Mouse (Mus musculus): Measurements from ENCODE around the gene Mettl14. TPM values are rescaled to one million over a fixed set of nuclear protein-coding genes. Genes with fewer than 3 reads are reported as not detected.
"Not testable (repeated sequence)": the region's sequence is repeated elsewhere in the genome, so short reads cannot be mapped to it uniquely, and the experiment has no call there.

The Mettl14 gene
- total RNA-seq (2021): 1 to 10 TPM; 5.7 to 8.3 TPM
- long read RNA-seq, experiment 1, partial matches to known transcripts: 0 of 15 reads
- long read RNA-seq, experiment 1, other reads (novel, unspliced or antisense): 14 of 15 reads
- long read RNA-seq, experiment 2, partial matches to known transcripts: 1 of 9 reads
- long read RNA-seq, experiment 2, other reads (novel, unspliced or antisense): 7 of 9 reads

DNA sequence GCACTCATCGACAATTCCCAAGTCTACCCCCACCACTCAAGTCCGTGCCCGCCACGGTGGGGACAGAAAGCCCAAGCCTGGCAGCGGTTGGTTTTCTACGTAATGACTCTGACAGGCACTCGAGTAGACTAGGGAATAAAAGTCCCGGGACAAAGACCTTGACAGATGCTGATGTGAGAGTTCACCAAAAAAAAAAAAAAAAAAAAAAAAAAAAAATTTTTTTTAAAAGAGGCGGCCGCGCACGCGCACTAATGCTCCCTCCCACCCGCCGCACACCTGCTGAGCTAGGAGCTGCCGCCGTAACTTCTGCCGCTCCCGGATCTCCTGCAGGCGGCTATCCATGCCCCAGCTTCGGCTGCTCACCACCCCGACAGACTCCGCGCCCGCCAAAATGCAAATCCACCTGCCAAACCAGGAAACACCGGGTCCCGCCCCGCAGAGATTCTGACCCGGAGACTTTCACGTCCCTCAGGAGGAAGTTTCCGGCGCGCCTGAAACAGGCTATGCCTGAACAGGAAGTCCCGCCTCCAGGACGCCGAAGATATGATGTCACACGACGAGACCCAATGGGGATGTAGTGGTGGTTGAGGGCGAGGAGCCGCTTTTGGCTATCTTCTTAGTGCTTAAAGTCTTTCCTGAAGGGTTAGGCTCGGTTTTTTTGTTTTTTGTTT lies at the start of gene Mettl14:
Gene Mettl14 (minus strand): TSS at position 623 of the 671 bp plus-strand sequence.
- DNase-seq: peak; percentile 93

DNA sequence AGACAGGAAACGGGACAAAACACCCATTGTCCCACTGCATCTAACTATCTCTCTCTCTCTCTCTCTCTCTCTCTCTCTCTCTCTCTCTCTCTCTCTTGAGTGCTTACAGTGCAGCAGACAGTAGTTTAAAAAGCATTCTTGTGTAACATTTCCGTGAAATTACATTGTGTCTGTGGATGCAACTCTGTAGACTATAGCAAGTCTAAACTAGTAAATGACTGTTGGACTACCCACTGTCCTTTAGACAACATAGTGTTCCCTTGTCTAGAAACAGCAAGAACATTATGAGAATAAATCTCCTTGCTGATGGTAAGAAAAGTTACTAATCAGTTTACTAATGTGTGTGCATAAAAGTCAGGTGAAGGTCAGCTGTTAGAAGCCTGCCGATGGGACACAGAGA lies 47.5 kb upstream of the Mettl14 start:
- no peak for DNase-seq

DNA sequence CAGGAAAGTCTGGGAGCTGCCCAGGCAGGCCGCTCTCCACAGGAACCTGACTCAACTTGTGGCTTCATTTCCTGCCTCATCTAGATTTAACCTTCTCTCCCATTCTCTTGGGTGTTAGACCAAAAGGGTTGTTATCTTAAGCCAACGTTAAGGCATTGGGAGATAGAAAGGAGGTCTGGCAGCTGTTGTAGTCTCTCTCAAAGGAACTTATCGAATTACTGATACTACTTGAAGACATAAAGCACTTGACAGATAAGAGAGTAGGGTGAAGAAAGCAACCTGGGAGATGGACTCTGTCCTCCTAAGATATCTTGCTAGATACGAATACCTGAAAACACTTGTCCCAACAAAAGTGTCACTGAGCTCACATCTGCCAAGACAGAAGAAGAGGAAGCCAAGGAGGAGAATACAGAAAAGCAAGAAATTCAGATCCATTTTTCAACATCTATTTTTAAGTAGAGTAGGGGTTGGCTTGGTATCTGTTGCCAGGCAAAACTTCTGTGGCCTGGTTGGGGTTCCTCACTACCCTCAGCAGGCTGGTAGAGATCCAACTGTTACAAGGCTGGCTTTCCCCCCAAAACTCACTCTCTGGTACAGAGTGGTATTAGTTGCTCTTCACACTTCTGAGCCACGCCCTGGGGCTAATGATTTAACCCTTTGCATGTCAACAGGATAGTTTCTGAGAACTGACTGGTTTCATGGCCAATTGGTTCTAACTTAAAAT lies 46.2 kb upstream of the Mettl14 start:
- no peak for DNase-seq

DNA sequence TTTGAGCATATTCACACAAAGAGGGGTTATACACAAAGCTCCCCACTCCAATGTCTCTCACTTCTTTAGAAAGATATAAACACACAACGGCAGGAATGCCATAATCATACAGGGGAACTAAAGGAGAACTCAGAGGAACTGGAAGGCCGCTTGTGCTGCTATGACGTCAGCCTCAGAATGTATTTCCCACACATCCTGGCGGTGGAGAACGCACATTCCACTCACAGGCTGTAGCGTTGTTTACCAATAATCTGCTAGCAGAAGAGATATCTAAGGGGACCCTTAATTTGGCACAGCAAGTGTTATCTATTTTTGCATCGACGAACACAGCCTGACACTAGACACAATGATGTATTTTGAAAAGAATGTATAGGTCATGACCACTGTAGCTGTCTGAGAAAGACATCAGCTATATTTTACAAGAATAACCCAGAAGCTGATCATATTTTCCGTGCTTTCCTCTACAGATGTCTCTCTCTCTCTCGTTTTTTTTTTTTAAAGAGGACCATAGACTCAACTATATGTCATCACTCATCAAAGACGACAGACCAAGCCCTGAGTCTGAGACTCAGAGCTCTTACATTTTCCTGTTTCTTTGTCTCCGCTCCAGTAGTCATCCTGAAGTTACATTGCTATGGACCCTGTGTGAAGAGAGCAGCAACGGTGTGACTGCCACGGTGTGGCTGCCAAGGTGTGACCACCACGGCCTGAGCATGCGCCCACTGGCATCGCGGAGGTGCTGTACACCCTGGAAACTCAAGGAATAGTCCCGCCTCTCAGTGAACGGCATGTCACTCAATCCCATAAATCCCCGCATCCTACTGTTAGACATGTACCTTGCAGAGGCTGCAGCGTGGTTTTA lies 43.9 kb upstream of the Mettl14 start:
- DNase-seq: no peak

DNA sequence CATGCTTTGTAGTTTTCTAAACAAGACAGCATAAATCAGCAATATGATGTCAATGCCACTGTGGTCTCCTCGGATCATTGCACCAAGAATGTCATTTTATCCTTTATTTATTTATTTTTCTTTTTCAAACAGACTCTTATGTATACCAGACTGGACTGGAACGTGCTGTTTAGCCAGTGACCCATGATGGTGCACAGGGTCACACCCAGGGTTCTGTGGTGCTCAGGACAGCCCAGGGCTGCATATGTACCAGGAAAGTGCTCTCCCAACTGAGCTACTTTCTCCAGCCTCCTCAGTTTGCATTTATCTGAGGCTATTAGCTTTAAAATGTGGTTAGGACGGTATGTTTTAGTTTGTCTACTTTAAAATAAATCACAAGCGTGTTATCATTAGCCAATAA lies 42.1 kb upstream of the Mettl14 start:
- DNase-seq: no peak

DNA sequence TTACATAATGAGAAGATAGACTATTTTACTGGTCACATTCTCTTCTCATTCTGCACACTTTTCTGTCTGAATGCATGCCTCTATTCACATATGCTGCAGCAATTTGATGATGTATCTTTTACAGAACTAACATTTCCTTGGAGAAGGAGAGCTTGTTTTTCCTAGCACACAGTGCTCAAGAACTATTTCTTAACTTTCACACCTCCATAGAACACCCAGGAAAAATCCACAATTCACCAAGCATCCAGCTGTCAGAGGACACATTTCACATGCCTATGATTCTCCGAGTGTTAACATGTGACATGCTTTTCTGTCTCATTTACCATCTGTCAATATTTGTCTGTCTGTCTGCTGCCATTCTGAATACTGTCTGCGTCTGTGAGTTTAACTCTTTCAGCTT lies 39.7 kb upstream of the Mettl14 start:
- DNase-seq: no peak

DNA sequence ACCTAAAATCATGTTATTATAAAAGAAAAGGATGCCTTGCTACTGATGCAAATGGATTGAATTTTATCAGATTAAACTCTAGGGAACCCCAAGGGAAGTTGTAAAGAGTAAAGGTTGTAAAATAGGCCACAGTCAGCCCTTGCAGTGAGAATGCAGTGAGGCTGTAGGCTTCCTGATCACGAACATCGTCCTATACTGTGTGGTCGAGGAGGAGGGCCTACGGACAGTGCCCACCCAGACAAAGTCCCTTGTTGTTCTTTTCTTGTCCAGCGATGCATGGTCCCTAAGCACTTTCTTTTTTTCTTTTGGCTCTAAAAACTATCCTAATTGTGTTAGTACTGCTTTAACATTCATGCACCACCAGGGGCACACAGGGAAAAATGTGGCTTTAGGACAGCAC lies 27.3 kb upstream of the Mettl14 start:
- no peak for DNase-seq

DNA sequence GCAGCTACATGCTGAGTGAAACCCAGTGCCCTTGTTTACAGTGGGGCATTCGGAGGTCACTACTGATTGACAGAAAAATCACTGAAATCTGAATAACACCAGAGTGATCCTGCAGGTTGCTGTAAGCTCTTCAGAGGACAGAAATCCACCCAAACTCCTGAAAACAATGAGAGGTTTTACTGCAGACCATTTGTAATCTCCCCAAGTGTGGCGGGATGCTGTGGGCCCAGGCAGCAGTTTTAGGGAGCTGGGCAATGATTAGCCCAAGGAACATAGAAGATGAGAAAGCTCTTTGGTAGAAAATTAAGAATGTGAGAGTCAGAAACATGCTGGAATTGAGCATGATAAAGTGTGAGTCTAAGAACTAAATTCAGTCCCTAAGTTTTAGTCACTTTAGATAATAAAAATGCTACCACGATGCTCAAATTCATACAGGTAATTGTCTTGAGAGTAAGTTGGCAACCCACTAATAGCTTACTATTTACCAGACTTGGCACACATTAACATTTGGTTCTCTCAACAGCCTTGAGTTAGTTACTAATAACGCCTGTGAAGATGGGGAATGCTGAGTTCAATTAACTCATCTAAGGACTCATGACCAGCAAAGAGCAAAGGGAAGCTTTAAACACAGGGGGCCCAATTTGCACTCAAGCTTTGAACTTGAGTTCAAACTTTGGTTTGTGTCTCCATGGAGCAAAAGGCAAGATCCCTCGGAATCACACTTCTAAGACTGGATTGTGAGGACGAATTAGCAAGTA lies 26.1 kb upstream of the Mettl14 start:
- no peak for DNase-seq

DNA sequence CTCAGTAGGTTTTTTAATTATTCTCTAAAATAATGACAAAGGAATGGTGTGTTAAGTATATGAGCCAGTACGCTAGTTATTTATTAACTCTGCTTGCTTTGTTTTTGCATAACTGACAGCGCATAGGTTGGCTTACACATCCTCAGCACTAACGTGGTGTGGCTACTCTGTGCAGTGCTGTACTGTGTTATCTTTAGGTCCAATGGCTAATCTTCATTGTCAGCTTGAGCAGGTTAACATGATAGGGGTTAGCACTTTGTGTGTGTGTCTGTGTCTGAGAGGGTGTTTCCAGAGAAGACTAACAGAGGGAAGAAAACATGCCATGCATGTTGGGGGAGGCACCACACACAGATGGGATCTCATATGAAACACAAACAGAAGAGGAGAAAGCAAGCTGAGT lies 19.0 kb upstream of the Mettl14 start:
- DNase-seq: no peak

DNA sequence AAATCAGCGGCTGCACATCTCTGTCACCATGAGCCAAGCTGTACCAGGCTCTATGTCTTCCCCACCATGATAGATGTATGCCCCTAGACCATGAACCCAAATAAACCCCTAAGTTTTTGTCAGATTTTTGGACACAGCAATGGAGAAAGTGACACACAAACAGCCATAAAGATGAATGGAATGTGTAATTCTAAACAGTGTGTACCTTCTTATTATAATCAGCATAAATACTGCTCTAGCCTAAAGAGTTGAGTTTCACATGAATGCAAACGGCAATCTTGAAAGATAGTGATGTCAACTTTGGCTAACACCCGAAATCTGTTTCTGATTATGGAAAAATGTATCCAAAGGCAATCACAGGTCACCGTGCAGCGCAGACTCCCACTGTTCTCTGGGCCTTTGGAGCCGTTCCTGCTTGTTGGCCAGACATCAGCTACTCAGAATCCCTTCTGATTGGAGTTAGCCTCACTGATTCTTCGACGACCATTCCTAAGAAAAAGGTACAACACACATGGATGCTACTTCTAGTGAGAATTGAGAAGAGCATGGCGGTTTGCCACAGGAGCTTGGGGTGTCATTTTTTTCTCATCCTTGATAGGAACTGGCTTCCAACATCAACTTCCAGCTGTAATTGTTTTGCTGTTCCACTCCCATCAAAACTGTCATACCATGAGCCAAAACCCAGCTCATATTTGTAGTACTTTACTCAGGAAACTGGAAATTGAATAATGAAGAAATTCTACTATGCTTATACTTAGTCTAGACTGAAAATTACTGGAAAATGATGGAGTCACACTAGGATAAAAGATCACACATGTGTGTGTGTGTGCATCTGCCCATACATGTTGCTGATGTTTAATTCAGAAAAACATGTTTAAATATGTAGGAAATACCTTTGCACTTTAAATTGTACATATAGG lies 11.9 kb upstream of the Mettl14 start:
- DNase-seq: no peak

DNA sequence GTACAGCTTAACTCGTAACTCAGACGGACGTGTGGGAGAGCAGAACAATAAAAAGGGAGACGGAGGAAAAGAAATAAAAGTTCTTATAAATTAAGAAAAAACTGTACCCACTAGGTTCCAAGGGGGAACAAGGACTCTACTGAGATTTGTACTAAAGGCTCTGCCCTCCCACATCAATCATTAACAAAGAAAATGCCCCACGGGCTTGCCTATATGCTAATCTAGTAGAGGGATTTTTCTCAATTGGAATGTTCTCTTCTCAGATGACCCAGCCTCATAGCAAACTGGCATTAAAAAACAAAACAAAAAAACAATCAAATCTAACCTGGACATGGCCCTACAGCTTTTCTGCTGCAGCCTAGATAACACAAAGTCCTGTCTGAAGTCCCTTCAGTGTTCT lies 9.7 kb upstream of the Mettl14 start:
- no peak for DNase-seq

DNA sequence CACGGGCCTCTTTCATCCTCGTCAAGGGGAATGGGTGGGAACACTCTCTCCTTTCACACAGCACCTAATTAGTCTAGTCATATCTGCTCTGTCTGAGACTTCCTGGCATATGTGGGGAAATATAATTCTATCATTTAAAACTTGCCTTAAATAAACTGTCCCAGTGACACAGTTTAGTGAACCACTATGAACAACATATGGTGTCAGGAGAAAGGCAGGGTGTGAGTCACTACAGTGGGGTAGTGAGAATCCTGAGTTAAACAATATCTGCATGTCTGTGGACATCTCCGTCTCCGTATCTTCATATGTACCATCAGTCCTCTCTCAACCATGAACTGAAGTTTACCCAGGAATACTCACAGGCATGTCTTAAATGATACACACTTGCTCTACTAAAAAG lies 5.3 kb upstream of the Mettl14 start:
- DNase-seq: no peak

DNA sequence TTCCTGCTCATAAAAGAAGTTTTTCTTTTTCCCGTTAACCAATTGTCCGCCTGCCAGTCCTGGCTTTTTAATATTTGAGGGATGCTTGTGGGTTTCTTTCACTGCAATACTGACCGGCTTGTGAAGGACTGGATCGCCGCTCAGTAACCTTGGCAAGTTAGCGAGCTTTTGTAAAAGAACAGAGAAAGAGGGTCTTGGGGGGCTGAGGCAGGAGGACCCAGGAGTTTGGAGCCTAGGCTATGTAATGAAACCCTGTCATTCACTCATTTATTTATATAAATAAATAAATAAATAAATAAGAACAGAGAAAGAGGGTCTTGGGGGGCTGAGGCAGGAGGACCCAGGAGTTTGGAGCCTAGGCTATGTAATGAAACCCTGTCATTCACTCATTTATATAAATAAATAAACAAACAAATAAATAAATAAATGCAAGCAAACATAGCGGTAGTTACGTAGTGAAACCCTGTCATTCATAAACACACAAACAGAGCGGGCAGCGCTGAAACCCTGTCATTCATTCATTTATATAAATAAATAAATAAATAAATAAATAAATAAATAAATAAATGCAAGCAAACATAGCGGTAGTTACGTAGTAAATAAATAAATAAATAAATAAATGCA lies 361 bp upstream of the Mettl14 start:
- not testable (repeated sequence) for DNase-seq

DNA sequence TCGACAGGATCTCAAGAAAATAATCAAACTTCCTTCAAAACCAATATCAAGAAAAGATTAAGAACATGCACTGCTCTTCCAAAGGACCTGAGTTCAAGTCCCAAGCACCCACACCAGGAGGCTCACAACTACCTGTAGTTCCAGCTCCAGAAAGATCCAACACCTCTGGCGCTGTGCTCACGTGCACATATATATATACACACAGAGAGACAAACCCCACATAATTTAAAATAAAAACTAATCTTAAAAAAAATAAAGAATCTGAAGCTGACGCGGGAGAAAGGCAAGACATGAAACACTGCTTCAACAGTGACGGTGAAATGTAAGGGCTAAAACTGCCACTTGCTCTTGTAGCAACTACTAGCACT lies 806 bp downstream of the Mettl14 start:
- no peak for DNase-seq

DNA sequence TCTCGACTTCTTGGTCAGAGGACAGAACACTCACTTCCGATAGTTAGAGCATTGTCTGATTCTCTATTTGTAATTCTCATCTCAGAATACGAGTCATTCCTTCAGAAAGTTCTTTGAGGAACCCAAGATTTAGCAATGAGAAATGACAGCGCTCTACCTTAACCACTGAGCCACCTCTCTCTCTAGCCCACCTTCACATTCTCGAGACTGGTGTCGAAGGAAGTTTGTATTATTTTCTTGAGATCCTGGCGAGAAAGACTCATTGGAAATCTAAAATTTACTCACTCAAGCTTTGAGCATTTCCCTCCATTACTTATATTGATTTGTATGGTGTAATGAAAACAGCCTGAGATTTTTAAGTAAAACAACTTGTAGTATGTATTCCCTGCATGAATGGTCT lies 1.5 kb downstream of the Mettl14 start:
- DNase-seq: no peak

DNA sequence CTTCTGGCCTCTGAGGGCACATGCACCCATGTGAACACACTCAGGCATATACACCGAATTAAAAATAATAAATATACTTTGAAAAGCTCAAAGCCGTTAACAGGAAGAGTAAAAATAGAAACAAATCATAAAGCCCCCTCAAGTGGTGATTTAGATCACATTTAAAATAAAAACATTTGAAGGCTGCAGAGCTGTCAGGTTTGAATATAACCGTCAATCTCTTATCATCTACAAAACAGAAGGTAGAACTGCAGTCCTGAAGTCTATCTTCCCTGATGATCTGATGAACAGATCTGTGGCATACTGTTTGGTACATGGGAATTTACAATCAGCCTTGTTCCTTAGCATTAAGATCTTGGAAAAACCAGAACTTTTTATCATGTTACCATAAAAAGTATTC lies 9.3 kb downstream of the Mettl14 start:
- no peak for DNase-seq

DNA sequence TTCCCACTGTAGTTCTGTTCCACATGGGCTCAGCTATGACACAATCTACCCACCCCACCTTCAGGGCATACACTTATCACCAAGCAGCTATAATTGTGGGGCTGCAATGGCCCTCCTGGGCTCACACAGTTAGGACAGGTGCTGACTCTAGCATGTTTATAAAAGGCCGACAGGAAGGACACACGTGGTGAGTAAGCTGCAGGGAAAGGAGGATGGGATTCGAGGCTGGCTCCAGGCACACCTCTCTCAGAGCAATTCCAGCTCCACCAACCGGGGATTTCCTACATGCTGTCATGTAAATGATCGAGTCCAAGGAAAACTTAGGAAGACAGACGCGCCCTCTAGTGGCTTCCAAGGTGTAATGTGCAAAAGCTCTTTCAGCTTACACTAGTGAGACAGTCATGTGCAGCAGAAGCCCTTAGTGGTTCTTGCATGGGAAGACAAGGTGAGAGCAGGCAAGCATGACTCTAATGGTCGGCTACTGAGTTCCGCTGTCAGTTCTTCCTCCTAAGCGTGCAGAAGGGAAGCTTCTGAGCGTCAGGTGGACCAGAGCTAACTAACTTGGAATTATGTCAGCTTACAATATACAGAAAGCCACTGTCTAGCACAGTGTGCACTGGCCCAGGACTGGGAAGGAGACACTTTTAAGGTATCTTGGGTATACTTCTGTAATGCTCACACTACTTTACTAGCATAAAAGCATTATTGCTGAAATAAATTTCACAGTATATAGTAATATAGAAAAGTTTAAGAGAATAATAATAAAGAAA lies 14.0 kb downstream of the Mettl14 start:
- peak; percentile 41 for DNase-seq

DNA sequence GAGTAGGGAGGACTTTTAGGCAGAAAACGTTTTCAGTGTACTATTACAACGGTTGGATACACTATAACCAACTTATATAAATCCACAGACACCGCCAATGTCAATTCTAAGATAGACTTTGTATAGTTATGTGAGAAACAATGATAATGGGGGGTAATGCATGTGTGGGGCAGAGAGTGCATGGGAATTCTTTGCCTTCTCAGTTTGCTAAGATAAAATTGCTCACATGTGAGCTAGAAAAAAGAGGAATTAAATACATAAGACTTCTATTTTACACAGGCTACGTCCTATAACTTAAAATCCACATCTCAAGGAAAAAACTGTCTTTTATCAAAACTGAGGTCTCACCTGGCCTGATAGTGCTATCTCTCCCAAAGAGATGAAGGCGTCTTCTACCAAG lies 15.0 kb downstream of the Mettl14 start:
- DNase-seq: no peak

DNA sequence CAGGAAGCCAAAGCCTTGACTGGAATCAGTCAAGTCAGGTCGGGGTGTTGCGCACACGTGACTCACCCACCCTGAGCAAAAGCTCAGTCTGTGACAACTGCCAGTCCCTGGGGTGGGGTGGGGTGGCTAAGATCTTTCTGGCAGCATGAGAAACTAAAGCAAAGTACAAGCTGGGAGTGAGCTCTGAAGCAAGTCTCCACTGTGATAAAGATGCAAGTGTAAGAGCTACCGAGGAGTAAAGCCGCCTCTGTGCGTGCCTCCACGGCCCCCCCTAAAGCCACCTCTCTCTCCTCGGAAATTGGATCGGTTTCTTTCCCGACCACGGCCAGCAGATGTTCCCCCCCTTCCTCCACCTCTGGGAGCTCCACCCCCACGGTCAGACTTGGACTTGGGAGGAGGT lies 16.7 kb downstream of the Mettl14 start:
- DNase-seq: peak; percentile 12

DNA sequence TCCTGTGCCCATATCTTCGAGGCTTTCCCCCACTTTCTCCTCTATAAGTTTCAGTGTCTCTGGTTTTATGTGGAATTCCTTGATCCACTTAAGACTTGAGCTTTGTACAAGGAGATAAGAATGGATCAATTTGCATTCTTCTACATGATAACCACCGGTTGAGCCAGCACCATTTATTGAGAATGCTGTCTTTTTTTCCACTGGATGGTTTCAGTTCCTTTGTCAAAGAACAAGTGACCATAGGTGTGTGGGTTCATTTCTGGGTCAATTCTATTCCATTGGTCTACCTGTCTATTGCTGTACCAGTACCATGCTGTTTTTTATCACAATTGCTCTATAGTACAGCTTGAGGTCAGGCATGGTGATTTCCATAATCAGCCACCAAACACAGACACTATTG lies 19.1 kb downstream of the Mettl14 start:
- DNase-seq: not testable (repeated sequence)

Data from gastrocnemius, postnatal 25 days (tissue).